Mouse (Mus musculus) 3T3-L1 (cell line): Measurements from ENCODE around the gene Slc38a4.

Source experiments
- DNase-seq: peaks from one replicate; pipeline ENCODE4 v3.0.0-alpha.2; 2015; ENCODE audit warnings: low read depth, low spot score

The Slc38a4 gene

DNA sequence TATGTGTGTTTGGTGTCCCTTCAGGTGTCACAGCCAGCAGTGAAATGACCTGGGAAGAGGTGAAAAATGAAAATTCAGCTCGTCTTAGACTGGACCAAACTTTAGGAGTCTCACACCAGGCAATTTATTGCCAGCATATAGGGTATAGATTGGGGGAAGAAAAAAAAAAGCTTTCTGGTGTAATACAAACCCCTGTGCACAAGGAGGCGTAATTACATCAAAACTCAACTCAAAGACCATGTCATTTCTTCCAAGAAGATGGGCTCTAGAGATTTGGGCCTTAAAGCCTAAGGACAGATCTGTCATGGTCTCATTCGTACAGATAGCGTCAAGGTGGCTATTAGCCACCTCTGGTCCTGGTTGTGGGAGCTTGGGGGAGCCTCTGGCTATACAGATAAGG, 86.0 kb downstream of the Slc38a4 start:
- DNase-seq, result peak; percentile 61

DNA sequence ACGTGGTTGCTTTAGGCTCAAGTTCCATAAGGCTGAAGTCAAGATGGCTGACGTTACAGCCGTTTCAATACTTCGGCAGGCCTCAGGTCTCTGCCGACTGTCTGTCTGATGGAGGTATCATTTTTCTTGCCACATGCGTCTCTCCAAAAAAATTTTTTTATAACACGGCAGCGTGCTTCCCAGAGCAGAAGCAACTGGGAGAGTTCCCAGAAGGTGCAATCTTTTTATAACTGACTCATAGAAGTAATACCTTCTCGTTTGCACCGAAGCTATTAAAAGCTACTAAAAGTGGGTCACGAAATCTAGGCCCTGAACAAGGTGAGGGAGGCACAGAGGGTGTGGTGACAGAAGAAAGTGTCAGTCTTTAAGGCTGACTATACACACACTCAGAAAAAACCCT, 87.0 kb downstream of the Slc38a4 start:
- no peak for DNase-seq

DNA sequence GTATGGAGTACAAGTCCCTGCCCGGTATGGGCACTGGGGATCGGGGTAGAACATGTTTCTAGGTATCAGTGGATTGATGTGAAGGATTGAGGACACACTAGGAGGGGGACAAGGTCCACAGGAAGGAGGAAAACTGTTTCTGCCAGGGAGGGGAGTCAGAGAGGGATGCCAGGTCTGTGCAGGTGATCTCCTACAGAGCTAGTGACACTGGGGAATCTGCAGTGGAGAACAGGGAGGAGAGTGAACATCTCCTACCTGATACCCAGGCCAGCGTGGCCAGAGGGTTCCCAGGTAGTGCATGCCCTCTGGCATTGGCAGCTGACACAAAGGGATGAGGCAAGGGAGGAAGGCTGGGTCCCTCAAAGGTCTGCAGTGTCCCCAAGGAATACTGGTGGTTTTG, 89.4 kb downstream of the Slc38a4 start:
- no peak for DNase-seq

DNA sequence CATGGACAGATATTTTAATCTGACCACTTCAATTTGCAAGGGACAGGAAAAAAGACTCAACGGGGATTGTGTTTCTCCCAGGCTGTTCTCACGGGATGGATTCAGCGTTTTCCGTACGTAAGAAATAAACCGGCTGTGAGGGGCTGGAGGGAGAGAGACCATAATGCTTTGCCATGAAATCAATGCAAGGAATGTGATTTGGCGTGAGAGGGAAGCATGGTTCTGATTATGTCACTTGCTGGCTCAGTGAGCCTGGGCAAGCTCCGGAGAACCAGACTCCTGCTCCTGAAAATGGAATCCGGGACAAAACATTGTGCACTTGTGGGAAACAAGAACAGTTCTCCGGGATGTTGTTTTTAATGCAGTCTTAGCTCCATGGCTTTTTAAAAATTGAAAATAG, 92.0 kb downstream of the Slc38a4 start:
- no peak for DNase-seq

DNA sequence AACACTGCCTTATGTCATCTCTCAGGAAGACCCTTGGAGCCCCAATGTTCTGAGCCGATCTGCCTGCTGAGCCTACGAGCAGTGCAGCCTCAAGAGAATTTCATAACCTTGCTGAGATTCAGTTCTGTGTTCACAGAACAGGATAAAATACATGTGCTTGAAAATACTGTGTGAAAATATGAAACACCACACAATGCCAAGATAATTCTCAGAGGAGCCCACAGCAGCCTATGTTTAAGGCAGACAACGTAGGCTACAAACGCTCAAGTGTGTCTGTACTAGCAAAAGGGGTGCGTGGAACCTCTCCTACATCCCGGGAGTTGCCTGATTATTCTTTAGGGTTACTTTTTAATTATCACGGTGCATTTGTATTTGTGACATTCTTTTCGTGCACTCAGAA, 92.4 kb downstream of the Slc38a4 start:
- DNase-seq, result no peak

DNA sequence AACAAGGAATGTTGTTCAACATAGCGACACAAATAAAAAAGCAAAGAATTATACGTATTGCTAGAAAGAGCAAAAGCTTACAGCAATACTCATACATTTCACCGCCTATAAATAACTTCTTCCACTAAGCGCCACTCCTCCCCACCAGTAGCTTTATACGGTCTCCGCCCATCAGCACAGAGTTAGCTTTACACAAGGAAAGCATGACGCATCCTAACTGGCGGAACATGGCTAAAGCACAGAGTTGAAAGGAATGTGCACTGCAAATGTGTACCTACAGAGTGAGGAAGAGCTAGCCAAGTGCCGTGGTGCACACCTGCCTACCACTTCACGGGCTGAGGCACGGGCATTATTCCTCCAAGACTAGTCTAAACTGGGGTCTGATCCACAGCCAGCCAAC, 95.4 kb downstream of the Slc38a4 start:
- DNase-seq, result no peak

DNA sequence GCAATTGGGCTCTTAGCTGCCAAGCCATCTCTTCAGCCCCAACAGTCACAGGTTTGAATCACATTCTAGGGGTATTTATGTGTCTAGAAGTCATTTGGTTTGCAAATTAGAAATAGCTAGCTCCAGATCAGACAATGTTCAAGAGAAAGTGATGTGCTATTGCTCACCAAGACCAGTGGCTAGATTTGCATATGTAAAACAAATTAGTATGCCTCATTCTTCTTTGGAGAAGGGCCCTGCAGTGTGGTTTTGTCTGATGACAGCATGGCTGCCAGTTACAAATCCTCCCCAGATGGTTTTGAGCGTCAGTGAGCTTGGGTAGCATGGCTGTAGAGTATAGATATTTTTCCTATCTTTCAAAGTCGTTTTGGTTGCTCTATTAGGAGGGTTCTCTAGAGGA, 96.5 kb downstream of the Slc38a4 start:
- DNase-seq, result no peak

DNA sequence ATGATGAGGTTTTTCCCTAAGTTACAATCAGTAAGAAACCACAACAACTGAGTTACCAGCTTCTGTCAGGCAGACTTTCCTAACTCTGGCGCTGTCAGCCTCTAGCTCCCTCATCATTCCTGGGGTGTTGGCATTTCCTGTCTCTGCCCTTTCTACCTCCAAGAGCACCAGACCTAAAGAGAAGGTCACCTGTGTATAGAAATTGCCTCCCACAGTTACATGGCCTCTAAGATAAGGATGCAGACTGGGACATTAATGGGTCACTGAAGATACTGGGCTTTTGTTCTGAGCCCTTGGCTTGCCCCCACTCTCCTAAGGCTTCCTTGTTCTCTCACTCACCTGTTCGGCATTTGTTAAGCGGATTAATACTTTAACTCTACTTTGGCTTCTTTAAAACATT, 99.1 kb downstream of the Slc38a4 start:
- DNase-seq, result peak; percentile 69

DNA sequence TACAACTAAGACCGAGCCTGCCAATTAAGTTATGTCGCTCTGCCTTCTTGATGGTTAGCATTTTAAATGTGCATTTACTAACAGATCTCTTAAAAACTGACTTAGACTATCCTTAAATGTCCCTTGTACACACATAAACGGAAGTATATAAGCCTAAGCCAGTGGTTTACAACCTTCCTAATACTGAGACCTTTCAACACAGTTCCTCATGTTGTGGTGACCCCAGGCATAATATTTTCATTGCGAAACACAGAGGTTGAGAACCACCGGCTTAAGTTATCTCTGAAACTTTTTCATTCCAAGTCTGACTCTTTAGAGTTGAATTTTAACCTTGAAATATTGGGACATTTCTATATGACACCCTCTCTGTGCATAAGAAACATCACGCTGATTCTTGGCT, 101.4 kb downstream of the Slc38a4 start:
- DNase-seq, result no peak

DNA sequence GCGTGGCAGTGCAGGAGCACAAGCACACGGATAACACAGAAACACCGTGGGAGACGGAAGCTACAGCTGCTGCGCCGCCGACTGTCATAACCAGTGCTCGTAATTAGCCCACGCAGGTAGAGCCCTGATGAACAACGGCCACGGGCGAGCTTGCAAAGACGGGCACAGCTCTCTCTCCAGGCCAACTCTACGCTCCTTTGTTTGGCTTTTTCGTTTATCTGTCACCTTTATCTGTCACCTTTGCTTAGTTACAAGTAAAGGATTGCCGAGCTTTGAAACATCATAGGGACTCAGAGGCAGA, 101.9 kb downstream of the Slc38a4 start:
- no peak for DNase-seq

DNA sequence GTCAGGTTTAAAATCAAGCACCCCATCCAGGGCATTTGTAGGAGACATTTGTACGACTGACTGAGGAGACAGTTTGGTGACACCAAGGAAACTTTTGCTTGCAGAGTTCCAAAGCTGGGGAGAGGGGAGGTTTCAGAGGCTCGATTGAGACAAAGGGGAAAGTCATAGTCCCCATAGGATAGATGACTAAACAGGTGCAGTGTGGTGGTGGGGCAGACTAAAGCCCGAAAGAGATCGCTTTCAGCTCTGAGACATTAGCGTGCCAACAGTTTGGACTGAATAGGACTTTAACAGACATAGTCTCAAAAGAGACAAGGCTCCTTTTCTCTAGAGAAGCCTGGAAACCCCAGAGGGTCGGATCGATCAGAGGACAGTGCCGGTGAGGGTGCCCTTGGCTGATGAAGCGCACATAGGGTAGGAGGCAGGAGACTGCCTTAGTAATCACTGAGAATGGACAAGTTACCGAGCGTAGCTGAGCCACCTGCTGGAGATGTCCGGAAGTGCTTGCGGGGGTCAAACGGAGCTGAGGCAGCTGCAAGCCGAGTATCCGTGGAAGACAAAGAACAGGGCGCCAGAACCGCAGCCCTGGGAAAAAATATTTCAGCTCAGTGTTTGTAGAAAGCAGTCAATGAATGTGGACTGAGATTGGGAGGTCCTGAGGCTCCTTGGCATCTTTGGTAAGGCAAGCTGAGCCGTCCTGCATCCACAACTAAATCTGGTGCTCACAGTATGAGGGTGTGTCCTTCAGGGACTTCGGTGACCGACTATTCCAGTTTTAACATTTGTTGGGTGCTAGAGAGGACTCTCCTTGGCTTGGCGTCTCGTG, 102.4 kb downstream of the Slc38a4 start:
- DNase-seq, result peak; percentile 52

DNA sequence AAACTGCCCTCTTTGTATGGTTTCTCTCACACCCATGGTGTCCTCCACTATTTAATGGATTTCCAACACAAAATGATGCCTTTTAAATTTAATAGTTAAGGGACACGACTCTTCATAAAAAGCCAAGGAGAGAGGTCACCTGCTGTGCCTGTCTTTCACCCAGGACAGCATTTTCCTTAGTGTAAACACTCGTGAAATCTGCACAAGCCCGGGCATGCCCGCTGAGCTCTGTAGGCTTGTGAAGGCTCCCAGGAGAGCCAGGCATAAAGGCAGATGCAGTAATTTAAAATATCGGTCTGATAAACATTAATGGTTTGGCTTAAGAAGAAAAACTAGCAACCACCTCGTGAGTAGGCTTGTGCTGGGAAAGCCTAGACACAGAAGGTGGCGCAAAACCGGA, 103.3 kb downstream of the Slc38a4 start:
- DNase-seq, result no peak

DNA sequence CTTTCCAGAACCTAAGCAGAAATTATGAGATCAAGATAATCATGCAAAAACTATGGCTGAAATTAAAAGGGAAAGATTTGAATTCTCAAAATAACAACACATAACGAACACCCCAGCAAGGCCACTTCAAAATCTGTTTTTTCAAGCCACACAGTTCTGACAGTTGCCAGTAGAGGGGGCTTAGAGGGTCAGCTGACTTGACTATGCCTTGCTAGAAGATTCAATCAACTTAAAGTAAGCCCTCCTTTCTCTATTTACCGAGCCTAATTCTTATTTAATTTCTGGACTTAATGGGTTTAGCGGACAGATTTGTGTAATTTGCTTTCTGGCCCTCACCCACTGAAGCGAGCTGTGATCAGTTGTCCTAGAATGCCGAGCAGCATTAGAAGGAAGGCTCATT, 104.0 kb downstream of the Slc38a4 start:
- DNase-seq, result peak; percentile 27

DNA sequence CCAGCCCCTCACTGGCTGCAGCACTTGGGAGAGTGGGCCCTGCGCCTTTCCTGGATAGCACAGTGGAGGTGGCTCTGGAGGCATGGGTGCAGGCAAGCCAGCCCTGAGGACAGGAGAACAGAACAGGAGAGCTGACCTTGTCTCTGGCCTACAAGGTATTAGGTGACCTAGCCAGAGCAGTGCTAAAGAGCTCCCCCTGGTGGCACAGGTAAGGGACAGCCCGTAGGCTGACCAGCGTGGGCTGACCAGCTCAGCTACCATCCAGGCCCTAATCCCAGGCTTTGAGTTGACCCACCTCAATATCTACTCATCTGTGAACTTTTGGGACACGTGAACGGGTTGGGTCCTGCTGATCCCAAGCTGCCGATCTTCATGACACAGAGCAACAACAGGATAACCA, 107.3 kb downstream of the Slc38a4 start:
- DNase-seq, result peak; percentile 37
